Mouse (Mus musculus): ENCODE measurements at regions not wholly inside any gene's neighbourhood (a gene's known extent, or its start where the extent isn't known, plus 50 kb on each side); places are given as distances from the start of the nearest gene placed in this dataset.

DNA sequence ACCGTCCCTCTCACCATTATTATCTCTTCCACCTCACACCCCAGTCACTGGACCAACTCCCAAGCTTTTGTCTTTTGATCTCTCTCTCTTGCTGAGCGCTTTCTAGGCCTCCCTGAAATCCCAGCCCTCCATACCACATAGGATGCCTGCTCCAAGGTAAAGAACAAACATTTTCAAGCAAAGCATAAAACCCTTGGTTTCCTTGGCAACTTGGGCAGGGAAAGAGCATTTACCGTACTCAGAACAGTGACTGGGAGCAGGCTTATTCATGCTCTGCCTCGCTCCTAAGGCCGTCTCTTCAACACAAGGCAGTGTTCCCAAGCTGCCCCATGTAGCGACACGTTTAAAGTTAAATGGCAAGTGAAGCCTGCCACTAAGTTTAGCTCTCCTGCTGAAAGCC, 282.9 kb upstream of the Sash1 start:
- TF ChIP-seq CTCF (IDR thresholded peaks at IDR 0.05; ENCODE audit: insufficient read depth, low read depth, low read length) (no peak), POLR2A (IDR thresholded peaks at IDR 0.05; ENCODE audit: insufficient read depth, low read depth, low read length) (no peak)
- no peak overlapping the region for H3K27ac ChIP-seq (ENCODE audit: insufficient read depth, low read depth, low read length)
- H3K4me3 ChIP-seq (ENCODE audit: insufficient read depth, low read depth, low read length), result no peak overlapping the region
- H3K4me1 ChIP-seq (ENCODE audit: control insufficient read depth, insufficient read depth, low read length), result no peaks in the 10 kb centered on the region; the same call in 1 of the 2 replicates
- 74% methylated on average over 7 of the region's 7 CpGs for WGBS

DNA sequence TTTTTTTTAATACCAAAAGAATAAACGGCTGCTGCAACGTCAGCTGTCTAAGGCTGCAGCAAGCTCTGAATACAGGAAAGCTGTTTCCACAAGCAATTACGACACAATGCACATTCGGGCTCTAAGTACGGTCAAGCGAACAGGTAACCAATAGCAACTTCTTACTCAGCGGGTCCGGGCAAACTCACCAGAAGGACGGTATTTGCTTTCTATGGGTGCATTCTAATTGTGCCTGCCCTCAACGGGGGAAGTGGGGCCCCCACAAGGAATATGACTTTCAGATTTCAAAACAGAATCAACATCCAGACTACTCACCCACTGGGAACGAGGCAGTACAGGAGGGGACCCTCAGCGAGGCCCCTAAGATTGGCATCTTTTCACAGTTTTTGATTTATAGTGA, 280.1 kb upstream of the Sash1 start:
- TF ChIP-seq CTCF (IDR thresholded peaks at IDR 0.05; ENCODE audit: insufficient read depth, low read depth, low read length) (no peak), POLR2A (IDR thresholded peaks at IDR 0.05; ENCODE audit: insufficient read depth, low read depth, low read length) (no peak)
- Histone ChIP-seq H3K27ac (ENCODE audit: insufficient read depth, low read depth, low read length) (no peak overlapping the region), H3K4me1 (ENCODE audit: control insufficient read depth, insufficient read depth, low read length) (no peaks in the 10 kb centered on the region; the same call in 1 of the 2 replicates), H3K4me3 (ENCODE audit: insufficient read depth, low read depth, low read length) (no peak overlapping the region)
- WGBS, result 14% methylated on average over 12 of the region's 12 CpGs

GRCm38 (mm10) chr10:9165598-9165997, 279.7 kb upstream of the Sash1 start:
- Histone ChIP-seq H3K27ac (ENCODE audit: insufficient read depth, low read depth, low read length) (no peak overlapping the region), H3K4me1 (ENCODE audit: control insufficient read depth, insufficient read depth, low read length) (no peaks in the 10 kb centered on the region; the same call in 1 of the 2 replicates), H3K4me3 (ENCODE audit: insufficient read depth, low read depth, low read length) (no peak overlapping the region)
- TF ChIP-seq CTCF (IDR thresholded peaks at IDR 0.05; ENCODE audit: insufficient read depth, low read depth, low read length), result no peak
- no peak for TF ChIP-seq POLR2A (IDR thresholded peaks at IDR 0.05; ENCODE audit: insufficient read depth, low read depth, low read length)
- 33% methylated on average over 12 of the region's 12 CpGs for WGBS

GRCm38 (mm10) chr10:9164333-9164732, 278.5 kb upstream of the Sash1 start:
- Histone ChIP-seq H3K4me1 (ENCODE audit: control insufficient read depth, insufficient read depth, low read length) (no peaks in the 10 kb centered on the region; the same call in 1 of the 2 replicates), H3K27ac (ENCODE audit: insufficient read depth, low read depth, low read length) (no peak overlapping the region), H3K4me3 (ENCODE audit: insufficient read depth, low read depth, low read length) (no peak overlapping the region)
- no peak for TF ChIP-seq CTCF (IDR thresholded peaks at IDR 0.05; ENCODE audit: insufficient read depth, low read depth, low read length)
- TF ChIP-seq POLR2A (IDR thresholded peaks at IDR 0.05; ENCODE audit: insufficient read depth, low read depth, low read length), result no peak
- WGBS, result 19% methylated on average over 7 of the region's 7 CpGs

- H3K4me3 ChIP-seq (ENCODE audit: insufficient read depth, low read depth, low read length), result no peak overlapping the region
- WGBS, result 96% methylated on average over 7 of the region's 7 CpGs
- no peaks in the 10 kb centered on the region; the same call in 1 of the 2 replicates for H3K4me1 ChIP-seq (ENCODE audit: control insufficient read depth, insufficient read depth, low read length)
- no peak overlapping the region for H3K27ac ChIP-seq (ENCODE audit: insufficient read depth, low read depth, low read length)
- TF ChIP-seq POLR2A (IDR thresholded peaks at IDR 0.05; ENCODE audit: insufficient read depth, low read depth, low read length), result no peak
- no peak for TF ChIP-seq CTCF (IDR thresholded peaks at IDR 0.05; ENCODE audit: insufficient read depth, low read depth, low read length)
These were observed 275.7 kb upstream of the Sash1 start for GRCm38 (mm10) chr10:9161597-9161996.

GRCm38 (mm10) chr10:9157299-9158215, 271.7 kb upstream of the Sash1 start:
- TF ChIP-seq POLR2A (IDR thresholded peaks at IDR 0.05; ENCODE audit: insufficient read depth, low read depth, low read length), result no peak
- no peak for TF ChIP-seq CTCF (IDR thresholded peaks at IDR 0.05; ENCODE audit: insufficient read depth, low read depth, low read length)
- Histone ChIP-seq H3K27ac (ENCODE audit: insufficient read depth, low read depth, low read length) (no peak overlapping the region), H3K4me1 (ENCODE audit: control insufficient read depth, insufficient read depth, low read length) (no peaks in the 10 kb centered on the region), H3K4me3 (ENCODE audit: insufficient read depth, low read depth, low read length) (no peak overlapping the region)
- WGBS, result 86% methylated on average over 10 of the region's 10 CpGs

DNA sequence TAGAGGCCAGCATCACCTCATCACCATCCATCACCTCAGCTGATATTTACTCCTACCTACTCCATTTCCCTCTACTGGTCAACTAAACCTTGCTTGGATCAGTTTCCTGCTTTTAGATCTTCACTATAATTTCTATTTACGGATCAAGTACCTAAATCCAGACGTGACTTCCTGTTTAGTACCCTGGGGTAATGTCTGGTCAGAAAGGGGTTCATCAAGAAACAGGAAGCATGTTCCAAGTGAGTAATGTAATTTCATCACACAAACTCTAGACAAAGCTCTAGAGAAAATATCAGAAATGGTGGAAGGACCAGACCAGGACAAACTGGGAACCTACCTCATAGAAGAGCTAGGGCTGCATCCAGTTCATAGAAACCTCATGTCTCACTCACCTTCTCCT, 250.2 kb upstream of the Sash1 start:
- 88% methylated on average over 2 of the region's 2 CpGs for WGBS
- TF ChIP-seq CTCF (IDR thresholded peaks at IDR 0.05; ENCODE audit: insufficient read depth, low read depth, low read length) (no peak), POLR2A (IDR thresholded peaks at IDR 0.05; ENCODE audit: insufficient read depth, low read depth, low read length) (no peak)
- Histone ChIP-seq H3K4me1 (ENCODE audit: control insufficient read depth, insufficient read depth, low read length) (no peaks in the 10 kb centered on the region), H3K4me3 (ENCODE audit: insufficient read depth, low read depth, low read length) (no peak overlapping the region), H3K27ac (ENCODE audit: insufficient read depth, low read depth, low read length) (no peak overlapping the region)

- no peak overlapping the region for H3K4me3 ChIP-seq (ENCODE audit: insufficient read depth, low read depth, low read length)
- H3K4me1 ChIP-seq (ENCODE audit: control insufficient read depth, insufficient read depth, low read length), result no peaks in the 10 kb centered on the region
- H3K27ac ChIP-seq (ENCODE audit: insufficient read depth, low read depth, low read length), result no peak overlapping the region
- 85% methylated on average over 9 of the region's 9 CpGs for WGBS
- TF ChIP-seq POLR2A (IDR thresholded peaks at IDR 0.05; ENCODE audit: insufficient read depth, low read depth, low read length) (no peak), CTCF (IDR thresholded peaks at IDR 0.05; ENCODE audit: insufficient read depth, low read depth, low read length) (no peak)
These were observed 248.6 kb upstream of the Sash1 start for GRCm38 (mm10) chr10:9134293-9135021.

DNA sequence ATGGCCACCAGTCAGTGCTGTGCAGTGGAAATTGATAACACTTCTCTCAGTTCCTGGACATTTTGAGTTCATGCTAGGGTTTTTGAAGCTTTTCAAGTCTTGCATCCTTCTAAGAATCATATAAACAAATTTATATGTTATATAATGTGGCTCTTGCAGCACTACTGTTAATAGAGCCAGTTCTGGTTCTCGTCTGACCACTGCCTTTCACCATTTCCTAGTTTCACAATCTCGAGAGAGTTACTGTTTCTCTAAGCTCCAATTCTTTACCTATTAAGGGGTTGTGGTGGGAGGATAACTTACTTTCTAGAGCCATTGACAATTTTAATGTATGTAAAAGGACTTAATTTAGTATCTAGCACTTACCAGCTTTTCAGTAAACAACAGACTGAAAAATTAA, 244.2 kb upstream of the Sash1 start:
- Histone ChIP-seq H3K27ac (ENCODE audit: insufficient read depth, low read depth, low read length) (no peak overlapping the region), H3K4me3 (ENCODE audit: insufficient read depth, low read depth, low read length) (no peak overlapping the region), H3K4me1 (ENCODE audit: control insufficient read depth, insufficient read depth, low read length) (no peaks in the 10 kb centered on the region)
- TF ChIP-seq POLR2A (IDR thresholded peaks at IDR 0.05; ENCODE audit: insufficient read depth, low read depth, low read length) (no peak), CTCF (IDR thresholded peaks at IDR 0.05; ENCODE audit: insufficient read depth, low read depth, low read length) (no peak)
- 96% methylated on average over 2 of the region's 2 CpGs for WGBS

Data from olfactory bulb, adult 2 months (tissue).